Mouse (Mus musculus) bone marrow, adult 2 months (tissue): ENCODE results near the gene Smarca1.

Source experiments
- CTCF ChIP-seq: fragments of 200-500 bp; IDR thresholded peaks from 2 replicates; pipeline ENCODE4 v1.5.1; 2011; ENCODE audit warnings: low read length, control low read depth; ENCODE audit not compliant: control insufficient read depth, insufficient read depth
- POLR2A ChIP-seq: fragments of 200-500 bp; IDR thresholded peaks from 2 replicates; pipeline ENCODE4 v1.6.1; 2011; ENCODE audit warnings: low read depth, mild to moderate bottlenecking, control low read depth, low read length, borderline replicate concordance; ENCODE audit not compliant: control insufficient read depth

- TF ChIP-seq CTCF, result no peak
- no peak for TF ChIP-seq POLR2A
These were observed 128.3 kb downstream of the Smarca1 start for GRCm38 (mm10) chrX:47764440-47764839.
